ENCODE assay signal across 18 mouse cellular contexts in the genomic region with DNA sequence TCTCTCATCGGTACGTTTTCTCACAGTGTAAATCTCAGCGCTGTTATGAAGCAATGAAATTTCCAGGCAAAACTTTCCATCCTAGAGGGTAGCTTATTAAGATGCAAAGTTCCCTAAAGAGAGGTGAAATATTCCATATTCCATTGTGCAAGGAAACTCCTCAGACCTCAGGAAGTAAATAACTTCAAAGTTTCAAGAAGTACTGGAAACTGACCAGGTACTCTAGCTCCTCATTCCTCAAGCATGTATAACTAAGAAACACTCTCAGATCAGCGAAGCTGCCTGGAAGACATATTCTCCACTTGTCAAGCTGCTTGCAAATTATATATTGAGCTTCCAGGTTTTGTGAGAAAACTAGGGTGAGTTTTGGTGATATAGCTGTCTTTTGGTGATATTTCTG.
"Had no signal": no experiment of that assay in that cellular context is flagged by ENCODE, and none has a peak within 500 bp of the region (broad histone marks: within the 10 kb centered on the region; RNA-seq: fewer than 3 reads in every experiment).

No protein-coding gene starts in this region.

- H3K4me2 ChIP-seq: liver, embryonic 12.5 days; lung, embryonic 15.5 days; midbrain, embryonic 12.5 days; neural tube, embryonic 13.5 days; neural tube, embryonic 15.5 days had no signal

- H3K36me3 ChIP-seq: liver, embryonic 12.5 days; lung, embryonic 15.5 days; midbrain, embryonic 10.5 days; midbrain, embryonic 12.5 days; neural tube, embryonic 13.5 days; neural tube, embryonic 15.5 days had no signal

- H3K9me3 ChIP-seq: liver, embryonic 12.5 days; lung, embryonic 15.5 days; midbrain, embryonic 10.5 days; midbrain, embryonic 12.5 days; neural tube, embryonic 13.5 days; neural tube, embryonic 15.5 days had no signal

- ATAC-seq: liver, embryonic 12.5 days; midbrain, embryonic 16.5 days had no signal

- H3K4me3 ChIP-seq: liver, embryonic 12.5 days; lung, embryonic 15.5 days; midbrain, embryonic 10.5 days; midbrain, embryonic 12.5 days; myocyte; neural tube, embryonic 13.5 days; neural tube, embryonic 15.5 days had no signal

- H3K9ac ChIP-seq: liver, embryonic 12.5 days; liver, embryonic 14.5 days; lung, embryonic 15.5 days; midbrain, embryonic 12.5 days; neural tube, embryonic 13.5 days; neural tube, embryonic 15.5 days had no signal

- DNase-seq: midbrain, embryonic 14.5 days; retina, postnatal 1 day; right cerebral cortex, adult 18-20 months; right cerebral cortex, postnatal 25 days; right cerebral cortex, postnatal 4 days; spleen, adult 18-20 months; thymus, adult 18-20 months; thymus, postnatal 14 days; thymus, postnatal 36 days had no signal

- H3K27me3 ChIP-seq: liver, embryonic 12.5 days; lung, embryonic 15.5 days; midbrain, embryonic 12.5 days; neural tube, embryonic 13.5 days; neural tube, embryonic 15.5 days had no signal

- H3K4me1 ChIP-seq: liver, embryonic 12.5 days; lung, embryonic 15.5 days; midbrain, embryonic 10.5 days; midbrain, embryonic 12.5 days; neural tube, embryonic 13.5 days; neural tube, embryonic 15.5 days had no signal

- H3K27ac ChIP-seq: liver, embryonic 12.5 days; liver, embryonic 14.5 days; lung, embryonic 15.5 days; midbrain, embryonic 10.5 days; midbrain, embryonic 12.5 days; neural tube, embryonic 13.5 days; neural tube, embryonic 15.5 days had no signal
